Mouse (Mus musculus) forebrain, postnatal 0 days (tissue): Measurements from ENCODE around the gene Map3k4. TPM values are rescaled to one million over a fixed set of nuclear protein-coding genes. Genes with fewer than 3 reads are reported as not detected.
A peak's percentile ranks its signal among the peaks of the same experiment; 100 is the strongest.
"Not testable (repeated sequence)": the region's sequence is repeated elsewhere in the genome, so short reads cannot be mapped to it uniquely, and the experiment has no call there.

Source experiments
- ATAC-seq: fragments of 200-750 bp; cut with Nextera tagmentation; 2 replicates; pipeline ENCODE4 v1.8.0; 2017; ENCODE audit warnings: mild to moderate bottlenecking, moderate library complexity
- DNase-seq: peaks from one replicate; pipeline ENCODE4 v3.0.0-alpha.2; 2015
- H3K27ac ChIP-seq: fragments of 300-500 bp; sonication (generic); 2 replicates; pipeline ENCODE4 v1.5.1; 2014; ENCODE audit warnings: low read depth, mild to moderate bottlenecking, antibody characterized with exemption, low read length, moderate library complexity, mixed read lengths
- H3K27me3 ChIP-seq: fragments of 300-500 bp; sonication (generic); 2 replicates; pipeline ENCODE4 v1.6.1; 2014; ENCODE audit warnings: mild to moderate bottlenecking, low read length, mixed read lengths; ENCODE audit not compliant: insufficient read depth
- H3K36me3 ChIP-seq: fragments of 300-500 bp; sonication (generic); 2 replicates; pipeline ENCODE4 v1.6.1; 2014; ENCODE audit warnings: mild to moderate bottlenecking, moderate library complexity; ENCODE audit not compliant: insufficient read depth
- H3K4me1 ChIP-seq: fragments of 300-500 bp; sonication (generic); 2 replicates; pipeline ENCODE4 v1.6.1; 2014; ENCODE audit warnings: antibody characterized with exemption; ENCODE audit not compliant: insufficient read depth
- H3K4me2 ChIP-seq: fragments of 300-500 bp; sonication (generic); 2 replicates; pipeline ENCODE4 v1.6.1; 2014; ENCODE audit warnings: low read depth, mild to moderate bottlenecking, moderate library complexity
- H3K4me3 ChIP-seq: fragments of 300-500 bp; sonication (generic); 2 replicates; pipeline ENCODE4 v1.5.1; 2014; ENCODE audit warnings: low read depth, low read length, mixed read lengths
- H3K9ac ChIP-seq: fragments of 300-500 bp; sonication (generic); 2 replicates; pipeline ENCODE4 v1.6.1; 2014; ENCODE audit warnings: mild to moderate bottlenecking
- H3K9me3 ChIP-seq: fragments of 300-500 bp; sonication (generic); 2 replicates; pipeline ENCODE4 v1.6.1; 2016; ENCODE audit warnings: low read length
- CTCF ChIP-seq: sonication (generic); IDR thresholded peaks from 2 replicates; pipeline ENCODE4 v1.5.1; 2016; ENCODE audit warnings: antibody characterized with exemption, control low read depth, low read depth
- WGBS: fragments of 180-500 bp; shearing (Covaris S2); extraction: QIAGEN DNeasy Blood & Tissue Kit; methylation state at CpG from one replicate; pipeline ENCODE4 v1.1.7; 2014; 5-methylcytosine and 5-hydroxymethylcytosine counted together
- polyA plus RNA-seq: library from polyadenylated mRNA; unstranded; fragments of >200 nt; fragmentation: Nextera tagmentation; extraction: Ambion mirVana; gene quantifications from 2 replicates; pipeline ENCODE4 v1.2.1, GENCODE M21; 2015
- total RNA-seq: library from RNA; depleted of rRNA; stranded (reverse); fragments of >200 nt; gene quantifications from 2 replicates; pipeline ENCODE4 v1.2.3, GENCODE M21; 2014

Gene Map3k4
- total and polyA plus RNA-seq, 2 experiments from 2014 or later = 35.1 to 35.3 TPM

DNA sequence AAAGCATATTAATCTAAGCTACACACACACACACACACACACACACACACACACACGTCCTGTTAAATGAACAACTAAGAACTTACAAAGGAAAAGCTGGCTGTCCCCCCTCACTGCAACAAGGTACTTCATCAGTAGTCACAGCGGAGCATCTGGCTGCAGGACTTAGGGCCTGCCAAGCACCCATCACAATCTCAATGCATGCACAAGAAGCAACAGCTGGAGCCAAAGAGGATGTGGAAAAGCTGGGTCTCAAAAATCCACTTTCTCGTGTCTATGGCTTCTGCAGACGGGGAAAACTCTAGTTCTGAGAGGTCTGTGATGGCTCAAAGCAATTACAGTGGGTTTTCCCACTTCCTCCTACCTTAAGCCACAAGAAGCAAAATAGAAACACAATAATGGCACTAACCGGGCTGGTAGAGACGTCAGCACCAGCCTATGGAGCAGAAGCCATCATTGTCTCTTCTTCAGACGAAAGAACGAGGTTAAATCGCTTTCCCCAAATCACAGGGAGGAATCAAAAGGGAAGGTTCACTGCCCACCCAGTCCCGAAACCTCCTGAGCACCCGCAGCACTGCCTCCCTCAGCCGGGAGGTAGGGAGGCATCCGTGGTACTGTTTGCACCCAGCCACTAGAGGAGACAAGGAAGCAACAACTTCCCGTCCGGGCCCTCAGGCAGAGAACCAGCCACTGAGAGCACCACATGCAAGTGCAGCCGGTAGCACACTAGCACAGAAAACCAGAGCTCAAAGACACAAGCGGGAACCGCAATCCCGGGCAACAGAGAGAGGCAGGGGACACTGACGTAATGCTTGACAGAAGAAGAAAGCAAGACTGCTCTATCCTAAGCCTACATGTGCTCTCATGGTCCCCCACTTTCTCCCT lies 11.1 kb downstream of the Map3k4 start:
- no peak for TF ChIP-seq CTCF
- H3K27me3 ChIP-seq = no peaks in the 10 kb centered on the region
- no peak for DNase-seq
- no peaks in the 10 kb centered on the region for H3K4me1 ChIP-seq
- H3K36me3 ChIP-seq = no peaks in the 10 kb centered on the region
- H3K4me2 ChIP-seq = no peak overlapping the region
- 76% methylated on average over 20 of the region's 20 CpGs for WGBS
- no peaks in the 10 kb centered on the region for H3K9me3 ChIP-seq
- H3K27ac ChIP-seq = no peak overlapping the region
- ATAC-seq = no peak
- no peak overlapping the region for H3K4me3 ChIP-seq
- no peak overlapping the region for H3K9ac ChIP-seq

DNA sequence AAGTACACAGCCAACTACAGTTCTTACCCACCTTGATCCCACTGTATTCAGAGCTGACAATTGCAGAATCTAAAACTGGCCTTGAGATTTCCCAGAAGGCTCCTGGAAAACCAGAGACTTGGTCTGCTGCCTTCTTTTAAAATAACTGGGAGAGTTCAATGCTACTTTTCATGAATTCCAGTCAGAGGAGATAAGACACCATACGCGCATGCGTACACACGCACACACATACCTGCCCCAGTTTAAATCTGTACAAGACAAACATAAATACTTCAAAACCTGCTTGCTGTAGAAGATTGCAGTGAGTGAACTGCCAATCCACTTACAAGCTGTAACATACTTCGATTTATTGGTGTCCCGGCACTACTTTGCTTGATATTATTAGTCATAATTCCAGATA lies 13.9 kb downstream of the Map3k4 start:
- DNase-seq (no peak), ATAC-seq (no peak)
- H3K36me3 ChIP-seq = no peaks in the 10 kb centered on the region
- H3K27ac ChIP-seq = no peak overlapping the region
- H3K27me3 ChIP-seq = no peaks in the 10 kb centered on the region
- H3K9me3 ChIP-seq = no peaks in the 10 kb centered on the region
- H3K4me1 ChIP-seq = peaks cover 3% of the 10 kb centered on the region; the same call in 1 of the 2 replicates
- H3K9ac ChIP-seq = no peak overlapping the region
- 96% methylated on average over 6 of the region's 6 CpGs for WGBS
- TF ChIP-seq CTCF = no peak
- H3K4me2 ChIP-seq = no peak overlapping the region
- no peak overlapping the region for H3K4me3 ChIP-seq

- no peak overlapping the region for H3K9ac ChIP-seq
- ATAC-seq = peak; percentile 83
Measured at GRCm38 (mm10) chr17:12300896-12301706, 17.5 kb downstream of the Map3k4 start.

DNA sequence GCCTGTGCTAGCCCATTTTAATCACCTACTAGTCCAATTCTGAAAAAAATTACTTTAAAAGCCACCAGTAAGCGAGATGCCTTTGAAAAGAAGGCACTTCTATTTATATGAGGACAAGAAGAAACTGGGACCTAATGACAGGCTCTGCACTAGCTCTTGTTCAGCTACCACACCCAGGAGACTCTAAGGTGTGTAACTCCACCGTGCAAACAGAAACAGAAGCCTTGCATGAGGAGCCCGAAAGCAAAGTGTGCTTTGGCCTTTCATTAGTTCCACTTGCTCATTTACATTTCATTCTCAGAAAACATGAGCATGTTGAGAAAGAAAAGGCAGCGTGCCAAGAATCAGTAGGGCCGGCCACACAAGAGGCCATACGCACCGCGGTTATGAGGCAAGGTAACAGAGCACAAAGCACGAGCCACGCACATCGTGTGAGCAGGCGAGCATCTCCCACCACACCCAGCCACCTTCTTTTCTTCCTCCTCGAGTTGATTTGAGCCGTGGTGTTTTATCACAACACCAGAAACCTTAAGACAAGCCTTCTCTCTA lies 18.4 kb downstream of the Map3k4 start:
- H3K27me3 ChIP-seq = no peaks in the 10 kb centered on the region
- no peak overlapping the region for H3K4me2 ChIP-seq
- WGBS = 38% methylated on average over 14 of the region's 14 CpGs
- H3K27ac ChIP-seq = no peak overlapping the region
- ATAC-seq (no peak), DNase-seq (no peak)
- H3K36me3 ChIP-seq = no peaks in the 10 kb centered on the region
- H3K4me3 ChIP-seq = no peak overlapping the region
- TF ChIP-seq CTCF = no peak
- H3K9ac ChIP-seq = no peak overlapping the region
- no peaks in the 10 kb centered on the region for H3K9me3 ChIP-seq
- H3K4me1 ChIP-seq = peaks cover 3% of the 10 kb centered on the region; the same call in 1 of the 2 replicates

More at GRCm38 (mm10) chr17:12300896-12301706, 17.5 kb downstream of the Map3k4 start:
- WGBS = 49% methylated on average over 3 of the region's 3 CpGs
- no peak overlapping the region for H3K27ac ChIP-seq
- no peaks in the 10 kb centered on the region for H3K27me3 ChIP-seq
- H3K36me3 ChIP-seq = no peaks in the 10 kb centered on the region
- DNase-seq = no peak
- H3K9me3 ChIP-seq = no peaks in the 10 kb centered on the region
- H3K4me1 ChIP-seq = peaks cover 3% of the 10 kb centered on the region; the same call in 1 of the 2 replicates
- no peak overlapping the region for H3K4me2 ChIP-seq
- peak; percentile 88 for TF ChIP-seq CTCF
- H3K4me3 ChIP-seq = no peak overlapping the region

DNA sequence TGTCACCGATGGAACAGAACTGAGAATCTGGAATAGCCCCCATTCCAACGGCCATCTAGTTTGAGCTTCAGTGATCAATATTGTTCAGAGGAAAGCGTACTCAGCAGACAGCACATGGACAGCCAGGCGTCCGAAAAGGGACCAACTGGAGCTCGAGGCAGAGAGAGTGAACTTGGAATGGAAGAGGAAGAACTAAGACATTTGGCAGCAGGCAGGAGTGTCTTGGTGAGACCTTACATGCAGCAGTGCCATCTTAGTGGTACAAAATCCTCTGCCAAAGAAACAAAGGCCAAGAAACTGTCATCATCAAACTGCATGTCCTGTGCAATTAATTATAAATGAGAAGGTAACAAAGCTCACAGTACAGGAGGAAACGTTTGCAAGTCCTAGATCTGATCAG lies 19.2 kb downstream of the Map3k4 start:
- Histone ChIP-seq H3K4me2 (no peak overlapping the region), H3K27ac (no peak overlapping the region), H3K27me3 (no peaks in the 10 kb centered on the region), H3K4me1 (peaks cover 3% of the 10 kb centered on the region; the same call in 1 of the 2 replicates), H3K36me3 (no peaks in the 10 kb centered on the region), H3K9ac (no peak overlapping the region), H3K9me3 (no peaks in the 10 kb centered on the region), H3K4me3 (no peak overlapping the region)
- WGBS = 69% methylated on average over 7 of the region's 7 CpGs
- DNase-seq (no peak), ATAC-seq (no peak)
- TF ChIP-seq CTCF = no peak

DNA sequence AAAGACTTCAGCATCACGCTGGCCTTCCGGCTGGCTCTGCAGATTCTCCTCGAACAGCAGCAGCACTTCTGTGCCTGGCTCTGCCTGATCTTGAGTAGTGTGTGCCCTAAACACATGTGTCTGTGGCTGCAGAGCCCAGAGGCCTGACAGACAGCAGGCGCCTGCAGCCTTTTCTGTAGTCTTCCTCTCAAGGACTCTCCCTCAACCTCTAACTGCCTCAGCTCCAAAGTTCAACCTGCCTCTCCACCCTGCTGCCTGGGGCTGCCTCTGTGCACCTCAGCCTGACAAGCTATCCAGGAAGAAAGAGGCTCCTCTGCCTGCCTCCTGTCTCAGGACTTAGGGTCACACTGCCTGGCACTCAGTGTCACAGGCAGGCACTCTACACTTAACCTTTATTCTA lies 20.6 kb downstream of the Map3k4 start:
- ATAC-seq (no peak), DNase-seq (no peak)
- 82% methylated on average over 4 of the region's 4 CpGs for WGBS
- peaks cover 3% of the 10 kb centered on the region; the same call in 1 of the 2 replicates for H3K4me1 ChIP-seq
- H3K9ac ChIP-seq = no peak overlapping the region
- no peak overlapping the region for H3K4me3 ChIP-seq
- H3K9me3 ChIP-seq = no peaks in the 10 kb centered on the region
- H3K4me2 ChIP-seq = no peak overlapping the region
- TF ChIP-seq CTCF = no peak
- H3K27ac ChIP-seq = no peak overlapping the region
- no peaks in the 10 kb centered on the region for H3K36me3 ChIP-seq
- H3K27me3 ChIP-seq = no peaks in the 10 kb centered on the region

DNA sequence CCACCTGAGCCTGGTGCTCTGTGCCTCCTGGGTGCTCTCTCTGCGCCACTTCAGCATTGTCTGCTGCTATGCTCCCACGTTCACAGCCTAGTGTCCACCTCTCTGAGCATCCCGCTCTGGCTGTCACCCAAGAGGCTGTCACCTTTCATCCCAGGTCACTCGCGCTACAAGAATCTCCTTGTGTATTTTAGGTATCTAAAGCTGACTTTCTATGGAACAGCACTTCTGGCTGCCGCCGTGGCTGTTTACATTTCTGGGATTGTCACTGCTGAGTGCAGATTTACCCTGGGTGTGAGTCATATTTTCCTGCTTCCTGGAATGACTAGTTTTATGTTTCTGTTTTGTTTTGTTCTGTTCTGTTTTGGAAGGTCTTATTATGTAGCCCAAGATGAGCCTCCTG lies 21.3 kb downstream of the Map3k4 start:
- WGBS = 75% methylated on average over 7 of the region's 7 CpGs
- Histone ChIP-seq H3K9ac (no peak overlapping the region), H3K36me3 (no peaks in the 10 kb centered on the region), H3K4me2 (no peak overlapping the region), H3K4me3 (no peak overlapping the region), H3K27me3 (no peaks in the 10 kb centered on the region), H3K9me3 (no peaks in the 10 kb centered on the region), H3K4me1 (peaks cover 3% of the 10 kb centered on the region; the same call in 1 of the 2 replicates), H3K27ac (no peak overlapping the region)
- no peak for TF ChIP-seq CTCF
- DNase-seq = no peak
- no peak for ATAC-seq

DNA sequence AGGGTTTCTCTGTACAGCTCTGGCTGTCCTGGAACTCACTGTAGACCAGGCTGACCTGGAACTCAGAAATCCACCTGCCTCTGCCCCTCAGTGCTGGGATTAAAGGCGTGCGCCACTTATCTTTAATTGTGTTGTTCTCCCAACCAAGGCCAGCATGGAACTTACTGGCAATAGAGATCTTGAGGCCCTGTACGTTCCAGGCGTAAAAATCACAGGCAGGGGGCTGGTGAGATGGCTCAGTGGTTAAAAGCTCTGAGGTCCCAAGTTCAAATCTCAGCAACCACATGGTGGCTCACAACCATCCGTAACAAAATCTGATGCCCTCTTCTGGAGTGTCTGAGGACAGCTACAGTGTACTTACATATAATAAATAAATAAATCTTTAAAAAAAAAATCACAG lies 22.7 kb downstream of the Map3k4 start:
- H3K4me1 ChIP-seq, H3K27me3 ChIP-seq, H3K27ac ChIP-seq, H3K4me3 ChIP-seq, ATAC-seq, H3K4me2 ChIP-seq, H3K36me3 ChIP-seq, H3K9ac ChIP-seq, H3K9me3 ChIP-seq, DNase-seq: not testable (repeated sequence)
- 88% methylated on average over 5 of the region's 5 CpGs for WGBS
